Mouse (Mus musculus) forebrain, embryonic 13.5 days (tissue): ENCODE data around the gene 2610528A11Rik. TPM values are rescaled to one million over a fixed set of nuclear protein-coding genes. Genes with fewer than 3 reads are reported as not detected.

Source experiments
- ATAC-seq: fragments of 200-750 bp; cut with Nextera tagmentation; 2 replicates; pipeline ENCODE4 v1.8.0; 2017
- H3K27ac ChIP-seq: fragments of 300-500 bp; sonication (generic); 2 replicates; pipeline ENCODE4 v1.5.1; 2015; ENCODE audit warnings: inconsistent platforms, mild to moderate bottlenecking, moderate library complexity
- H3K27me3 ChIP-seq: fragments of 300-500 bp; sonication (generic); 2 replicates; pipeline ENCODE4 v1.6.1; 2015; ENCODE audit warnings: mild to moderate bottlenecking, inconsistent platforms
- H3K36me3 ChIP-seq: fragments of 300-500 bp; sonication (generic); 2 replicates; pipeline ENCODE4 v1.6.1; 2015; ENCODE audit warnings: mild to moderate bottlenecking, inconsistent platforms; ENCODE audit not compliant: poor library complexity, severe bottlenecking
- H3K4me1 ChIP-seq: fragments of 300-500 bp; sonication (generic); 2 replicates; pipeline ENCODE4 v1.6.1; 2015; ENCODE audit warnings: inconsistent platforms
- H3K4me2 ChIP-seq: fragments of 300-500 bp; sonication (generic); 2 replicates; pipeline ENCODE4 v1.6.1; 2015; ENCODE audit warnings: inconsistent platforms, mild to moderate bottlenecking, moderate library complexity
- H3K4me3 ChIP-seq: fragments of 300-500 bp; sonication (generic); 2 replicates; pipeline ENCODE4 v1.5.1; 2015; ENCODE audit warnings: mild to moderate bottlenecking, inconsistent platforms
- H3K9ac ChIP-seq: fragments of 300-500 bp; sonication (generic); 2 replicates; pipeline ENCODE4 v1.6.1; 2015; ENCODE audit warnings: mild to moderate bottlenecking, inconsistent platforms
- H3K9me3 ChIP-seq: fragments of 300-500 bp; sonication (generic); replicated peaks from 2 replicates; pipeline ENCODE4 v1.6.1; 2016; ENCODE audit warnings: inconsistent platforms
- WGBS: fragments of 180-500 bp; shearing (Covaris S2); methylation state at CpG from one replicate; pipeline ENCODE4 v1.1.7; 2015; 5-methylcytosine and 5-hydroxymethylcytosine counted together
- polyA plus RNA-seq: library from polyadenylated mRNA; unstranded; fragments of >200 nt; fragmentation: Nextera tagmentation; extraction: Ambion mirVana; gene quantifications from 2 replicates; pipeline ENCODE4 v1.2.1, GENCODE M21; 2015

The 2610528A11Rik gene
- polyA plus RNA-seq, 1 experiment from 2014 or later, result not detected

- H3K36me3 ChIP-seq, result 0 out of 2 replicates have a peak, but pooled peaks cover 2% of the 10 kb centered on the region
- H3K4me3 ChIP-seq, result no peak overlapping the region
- H3K9ac ChIP-seq, result no peak overlapping the region
- no peak overlapping the region for H3K27ac ChIP-seq
- no peaks in the 10 kb centered on the region for H3K9me3 ChIP-seq
- 93% methylated on average over 7 of the region's 7 CpGs for WGBS
- H3K27me3 ChIP-seq, result no peaks in the 10 kb centered on the region
- ATAC-seq, result no peak
- no peak overlapping the region for H3K4me2 ChIP-seq
- no peaks in the 10 kb centered on the region for H3K4me1 ChIP-seq
Measured at GRCm38 (mm10) chr14:37112931-37113330, 891 bp downstream of the 2610528A11Rik start.

- Histone ChIP-seq H3K36me3 (no peaks in the 10 kb centered on the region), H3K4me2 (no peak overlapping the region), H3K4me1 (no peaks in the 10 kb centered on the region), H3K9me3 (no peaks in the 10 kb centered on the region), H3K27me3 (no peaks in the 10 kb centered on the region), H3K27ac (no peak overlapping the region), H3K4me3 (no peak overlapping the region), H3K9ac (no peak overlapping the region)
- ATAC-seq, result no peak
Measured at GRCm38 (mm10) chr14:37111371-37111770, 2.5 kb downstream of the 2610528A11Rik start.

- no peak overlapping the region for H3K4me2 ChIP-seq
- no peak for ATAC-seq
- H3K9ac ChIP-seq, result no peak overlapping the region
- H3K36me3 ChIP-seq, result no peaks in the 10 kb centered on the region
- H3K4me3 ChIP-seq, result no peak overlapping the region
- H3K27ac ChIP-seq, result no peak overlapping the region
- H3K9me3 ChIP-seq, result no peaks in the 10 kb centered on the region
- 79% methylated on average over 2 of the region's 2 CpGs for WGBS
- H3K4me1 ChIP-seq, result no peaks in the 10 kb centered on the region
- H3K27me3 ChIP-seq, result no peaks in the 10 kb centered on the region
Measured at GRCm38 (mm10) chr14:37110456-37110855, 3.4 kb downstream of the 2610528A11Rik start.

- Histone ChIP-seq H3K27me3 (no peaks in the 10 kb centered on the region), H3K4me1 (no peaks in the 10 kb centered on the region), H3K9ac (no peak overlapping the region), H3K4me3 (no peak overlapping the region), H3K27ac (no peak overlapping the region), H3K9me3 (no peaks in the 10 kb centered on the region), H3K4me2 (no peak overlapping the region), H3K36me3 (no peaks in the 10 kb centered on the region)
- no peak for ATAC-seq
- WGBS, result 81% methylated on average over 9 of the region's 9 CpGs
Measured at GRCm38 (mm10) chr14:37109975-37110374, 3.8 kb downstream of the 2610528A11Rik start.

GRCm38 (mm10) chr14:37109460-37109859 is 4.4 kb downstream of the 2610528A11Rik start:
- ATAC-seq, result no peak
- Histone ChIP-seq H3K4me1 (no peaks in the 10 kb centered on the region), H3K9me3 (no peaks in the 10 kb centered on the region), H3K9ac (no peak overlapping the region), H3K4me2 (no peak overlapping the region), H3K36me3 (no peaks in the 10 kb centered on the region), H3K27me3 (no peaks in the 10 kb centered on the region), H3K4me3 (no peak overlapping the region), H3K27ac (no peak overlapping the region)
- WGBS, result 88% methylated on average over 8 of the region's 8 CpGs

- ATAC-seq, result peak; percentile 33; the same call in 1 of the 2 replicates
Measured at GRCm38 (mm10) chr14:37105846-37106245, 8.0 kb downstream of the 2610528A11Rik start.

GRCm38 (mm10) chr14:37104747-37105146 is 9.1 kb downstream of the 2610528A11Rik start:
- H3K27ac ChIP-seq, result no peak overlapping the region
- WGBS, result 71% methylated on average over 5 of the region's 5 CpGs
- no peaks in the 10 kb centered on the region for H3K4me1 ChIP-seq
- no peaks in the 10 kb centered on the region for H3K9me3 ChIP-seq
- no peaks in the 10 kb centered on the region for H3K36me3 ChIP-seq
- H3K4me2 ChIP-seq, result no peak overlapping the region
- H3K4me3 ChIP-seq, result no peak overlapping the region
- H3K9ac ChIP-seq, result no peak overlapping the region
- H3K27me3 ChIP-seq, result 0 out of 2 replicates have a peak, but pooled peaks cover 9% of the 10 kb centered on the region
- ATAC-seq, result no peak

More at GRCm38 (mm10) chr14:37105846-37106245, 8.0 kb downstream of the 2610528A11Rik start:
- H3K9me3 ChIP-seq, result no peaks in the 10 kb centered on the region
- H3K4me3 ChIP-seq, result no peak overlapping the region
- no peaks in the 10 kb centered on the region for H3K36me3 ChIP-seq
- no peak overlapping the region for H3K27ac ChIP-seq
- H3K9ac ChIP-seq, result no peak overlapping the region
- no peak overlapping the region for H3K4me2 ChIP-seq
- WGBS, result 47% methylated on average over 7 of the region's 7 CpGs
- H3K27me3 ChIP-seq, result 0 out of 2 replicates have a peak, but pooled peaks cover 2% of the 10 kb centered on the region
- H3K4me1 ChIP-seq, result no peaks in the 10 kb centered on the region

GRCm38 (mm10) chr14:37102484-37102883 is 11.3 kb downstream of the 2610528A11Rik start:
- Histone ChIP-seq H3K4me3 (no peak overlapping the region), H3K4me1 (peaks cover 9% of the 10 kb centered on the region), H3K27ac (no peak overlapping the region), H3K9ac (no peak overlapping the region), H3K27me3 (peaks cover 25% of the 10 kb centered on the region), H3K36me3 (no peaks in the 10 kb centered on the region), H3K9me3 (no peaks in the 10 kb centered on the region), H3K4me2 (no peak overlapping the region)
- no peak for ATAC-seq
- WGBS, result 83% methylated on average over 3 of the region's 3 CpGs

GRCm38 (mm10) chr14:37101531-37101930 is 12.3 kb downstream of the 2610528A11Rik start:
- H3K27me3 ChIP-seq, result peaks cover 35% of the 10 kb centered on the region
- H3K4me1 ChIP-seq, result peaks cover 9% of the 10 kb centered on the region
- H3K4me2 ChIP-seq, result no peak overlapping the region
- 72% methylated on average over 5 of the region's 5 CpGs for WGBS
- no peak overlapping the region for H3K9ac ChIP-seq
- no peaks in the 10 kb centered on the region for H3K9me3 ChIP-seq
- no peak overlapping the region for H3K4me3 ChIP-seq
- no peak for ATAC-seq
- no peak overlapping the region for H3K27ac ChIP-seq
- no peaks in the 10 kb centered on the region for H3K36me3 ChIP-seq

- WGBS, result 2% methylated on average over 30 of the region's 30 CpGs
Measured at GRCm38 (mm10) chr14:37097956-37098530, 15.8 kb downstream of the 2610528A11Rik start, which contains the start of gene Cdhr1. Cdhr1 (minus strand) TSS chr14:37098347.

GRCm38 (mm10) chr14:37095556-37095955 is 18.3 kb downstream of the 2610528A11Rik start:
- no peak overlapping the region for H3K4me2 ChIP-seq
- ATAC-seq, result no peak
- WGBS, result 83% methylated on average over 4 of the region's 4 CpGs

More at GRCm38 (mm10) chr14:37097956-37098530, 15.8 kb downstream of the 2610528A11Rik start, which contains the start of gene Cdhr1:
- H3K27ac ChIP-seq, result no peak within 1 kb of the TSS
- peak within 1 kb of the TSS; percentile 41 for H3K4me3 ChIP-seq
- peaks cover 35% of the 10 kb centered on the region for H3K27me3 ChIP-seq
- H3K36me3 ChIP-seq, result no peaks in the 10 kb centered on the region
- peak within 1 kb of the TSS; percentile 63 for H3K9ac ChIP-seq
- peak within 1 kb of the TSS; percentile 77 for H3K4me2 ChIP-seq
- no peaks in the 10 kb centered on the region for H3K9me3 ChIP-seq
- ATAC-seq, result peak; percentile 85
- peaks cover 9% of the 10 kb centered on the region for H3K4me1 ChIP-seq

GRCm38 (mm10) chr14:37094436-37094835 is 19.4 kb downstream of the 2610528A11Rik start:
- Histone ChIP-seq H3K9me3 (no peaks in the 10 kb centered on the region), H3K36me3 (no peaks in the 10 kb centered on the region), H3K4me3 (no peak overlapping the region), H3K4me2 (no peak overlapping the region), H3K27ac (no peak overlapping the region), H3K4me1 (peaks cover 9% of the 10 kb centered on the region), H3K27me3 (peaks cover 25% of the 10 kb centered on the region), H3K9ac (no peak overlapping the region)
- no peak for ATAC-seq
- WGBS, result 69% methylated on average over 6 of the region's 6 CpGs

More at GRCm38 (mm10) chr14:37095556-37095955, 18.3 kb downstream of the 2610528A11Rik start:
- H3K4me1 ChIP-seq, result peaks cover 9% of the 10 kb centered on the region
- peaks cover 29% of the 10 kb centered on the region for H3K27me3 ChIP-seq
- no peak overlapping the region for H3K4me3 ChIP-seq
- no peak overlapping the region for H3K27ac ChIP-seq
- H3K9me3 ChIP-seq, result no peaks in the 10 kb centered on the region
- no peaks in the 10 kb centered on the region for H3K36me3 ChIP-seq
- no peak overlapping the region for H3K9ac ChIP-seq

- H3K4me2 ChIP-seq, result no peak overlapping the region
- ATAC-seq, result no peak
- 23% methylated on average over 4 of the region's 4 CpGs for WGBS
Measured at GRCm38 (mm10) chr14:37083755-37084154, 30.1 kb downstream of the 2610528A11Rik start.

More at GRCm38 (mm10) chr14:37083755-37084154, 30.1 kb downstream of the 2610528A11Rik start:
- Histone ChIP-seq H3K4me3 (no peak overlapping the region), H3K27me3 (no peaks in the 10 kb centered on the region), H3K36me3 (no peaks in the 10 kb centered on the region), H3K27ac (no peak overlapping the region), H3K4me1 (no peaks in the 10 kb centered on the region), H3K9me3 (no peaks in the 10 kb centered on the region), H3K9ac (no peak overlapping the region)
